Mouse (Mus musculus) R1 (cell line): ENCODE measurements at regions not wholly inside any gene's neighbourhood (a gene's known extent, or its start where the extent isn't known, plus 50 kb on each side); places are given as distances from the start of the nearest gene placed in this dataset.

Experiments
- DNase-seq: peaks from one replicate; pipeline ENCODE4 v3.0.0-alpha.2; 2018; ENCODE audit warnings: low read depth, low spot score

GRCm38 (mm10) chr9:14215171-14215782 lies 59.6 kb upstream of the Sesn3 start:
- DNase-seq: no peak

DNA sequence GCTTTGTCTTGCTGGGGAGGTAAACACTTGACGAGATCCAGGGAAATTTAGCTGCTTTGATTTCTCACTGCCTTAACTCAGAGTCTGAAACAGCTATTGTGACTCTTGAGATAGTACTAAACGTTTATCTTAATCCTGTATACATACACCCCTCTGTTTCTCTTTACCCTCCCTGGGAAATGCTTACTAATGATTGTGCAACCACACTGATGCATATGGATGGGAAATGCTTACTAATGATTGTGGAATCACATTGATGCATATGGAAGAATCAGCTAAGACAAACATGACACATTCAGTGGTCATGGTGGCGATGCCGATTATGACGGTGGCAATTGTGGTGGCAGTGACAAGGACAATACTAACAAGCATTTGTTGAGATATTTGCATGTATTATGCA lies 58.9 kb upstream of the Sesn3 start:
- DNase-seq: no peak

DNA sequence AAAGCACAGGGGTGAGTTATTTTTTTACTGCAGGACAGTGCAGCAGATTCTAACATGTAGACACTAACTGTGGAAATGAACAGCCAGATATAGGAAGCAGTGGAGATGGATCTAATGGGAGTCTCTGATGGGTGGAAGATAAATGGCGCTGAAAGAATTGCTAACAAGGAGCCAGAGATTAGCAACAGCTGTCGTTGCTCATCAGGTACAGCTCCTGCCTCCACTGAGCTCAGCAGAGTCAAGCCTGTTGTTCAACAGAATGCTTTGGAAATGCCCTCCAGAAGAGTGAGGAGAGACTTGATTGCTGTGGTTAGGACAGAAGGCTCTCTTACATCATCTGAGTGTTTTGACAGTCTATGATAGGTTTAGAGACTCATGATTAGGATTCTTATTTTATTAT lies 51.9 kb upstream of the Sesn3 start:
- DNase-seq: no peak
